Mouse (Mus musculus) megakaryocyte, embryonic 14.5 days (primary cell): ENCODE results near the gene Ifrd2.

Source experiments
- FLI1 ChIP-seq: IDR thresholded peaks from 2 replicates; pipeline ENCODE4 v1.6.1; 2012; ENCODE audit warnings: low read length, inconsistent platforms, mixed read lengths
- GATA1 ChIP-seq: IDR thresholded peaks from 3 replicates; pipeline ENCODE4 v1.6.1; 2012; ENCODE audit warnings: mixed read lengths, low read length, inconsistent platforms, borderline replicate concordance

GRCm38 (mm10) chr9:107601275-107601674, 13.8 kb downstream of the Ifrd2 start:
- TF ChIP-seq GATA1 (no peak), FLI1 (no peak)
